Mouse (Mus musculus) NIH3T3 (cell line): Measurements from ENCODE around the gene Med9.

Experiments used
- DNase-seq: peaks from one replicate; pipeline ENCODE4 v3.0.0-alpha.2; 2012; ENCODE audit warnings: low read depth

Gene Med9

GRCm38 (mm10) chr11:59994318-59994717 lies 46.3 kb downstream of the Med9 start:
- no peak for DNase-seq

GRCm38 (mm10) chr11:60001231-60001980 lies 53.4 kb downstream of the Med9 start:
- DNase-seq = peak; percentile 17

GRCm38 (mm10) chr11:60003811-60004210 lies 55.8 kb downstream of the Med9 start:
- no peak for DNase-seq

GRCm38 (mm10) chr11:60004716-60005115 lies 56.7 kb downstream of the Med9 start:
- no peak for DNase-seq

GRCm38 (mm10) chr11:60005866-60006265 lies 57.9 kb downstream of the Med9 start:
- no peak for DNase-seq

- DNase-seq = no peak
Observed at GRCm38 (mm10) chr11:60009451-60009850, 61.4 kb downstream of the Med9 start.

GRCm38 (mm10) chr11:60011516-60011915 lies 63.5 kb downstream of the Med9 start:
- DNase-seq = no peak
